Mouse (Mus musculus) v-Abl transformed pro-B cells (cell line): Measurements from ENCODE around the gene Pitpna.

Source experiments
- in situ Hi-C, 2 experiments: fragments of 400-800 bp; cut with MboI; formaldehyde crosslinking; loops; one replicate each; pipeline ENCODE4 v1.15.1; 2025; ENCODE audit not compliant: unreplicated experiment in 2 of 2

Pitpna gene

GRCm38 (mm10) chr11:75562840-75563239 is 25.1 kb upstream of the Pitpna start:
- in situ Hi-C loops = no loop called here

GRCm38 (mm10) chr11:75563851-75564548 is 23.9 kb upstream of the Pitpna start:
- in situ Hi-C loops = no loop called here

GRCm38 (mm10) chr11:75565849-75566248 is 22.0 kb upstream of the Pitpna start:
- in situ Hi-C loops = no loop called here

- in situ Hi-C loops = no loop called here
Measured at GRCm38 (mm10) chr11:75566276-75567196, 21.4 kb upstream of the Pitpna start.

- in situ Hi-C loops = no loop called here
Measured at GRCm38 (mm10) chr11:75567346-75568114, 20.4 kb upstream of the Pitpna start.

GRCm38 (mm10) chr11:75568115-75568511 is 19.8 kb upstream of the Pitpna start:
- in situ Hi-C loops = no loop called here

- in situ Hi-C loops = no loop called here
Measured at GRCm38 (mm10) chr11:75568962-75569361, 18.9 kb upstream of the Pitpna start.

GRCm38 (mm10) chr11:75570375-75571125 is 17.3 kb upstream of the Pitpna start:
- in situ Hi-C loops = loop anchor here (5.0 to 10.0 kb wide), 4 partner anchors 38 to 386 kb away; partner anchors contain the start of gene Slc43a2 (in 2 of the 2)

GRCm38 (mm10) chr11:75571126-75571990 is 16.5 kb upstream of the Pitpna start:
- in situ Hi-C loops = loop anchor here (5.0 to 10.0 kb wide), 4 partner anchors 39 to 387 kb away; partner anchors contain the start of gene Slc43a2 (in 2 of the 2)

- in situ Hi-C loops = loop anchor here (5.0 to 10.0 kb wide), 4 partner anchors 40 to 388 kb away; partner anchors contain the start of gene Slc43a2 (in 2 of the 2)
Measured at GRCm38 (mm10) chr11:75572301-75572791, 15.6 kb upstream of the Pitpna start.

- in situ Hi-C loops = loop anchor here (5.0 to 10.0 kb wide), 4 partner anchors 41 to 388 kb away; partner anchors contain the start of gene Slc43a2 (in 2 of the 2)
Measured at GRCm38 (mm10) chr11:75572854-75573650, 14.8 kb upstream of the Pitpna start.

- in situ Hi-C loops = loop anchor here (5.0 to 10.0 kb wide), 4 partner anchors 42 to 390 kb away; partner anchors contain the start of gene Slc43a2 (in 2 of the 2)
Measured at GRCm38 (mm10) chr11:75574378-75575123, 13.3 kb upstream of the Pitpna start.

GRCm38 (mm10) chr11:75575560-75576123 is 12.3 kb upstream of the Pitpna start:
- in situ Hi-C loops = loop anchor here (5.0 to 10.0 kb wide), 2 partner anchors 173 to 391 kb away; no protein-coding TSS in a partner anchor

- in situ Hi-C loops = loop anchor here (5.0 to 10.0 kb wide), 2 partner anchors 176 to 394 kb away; no protein-coding TSS in a partner anchor
Measured at GRCm38 (mm10) chr11:75578609-75579008, 9.3 kb upstream of the Pitpna start.

- in situ Hi-C loops = no loop called here
Measured at GRCm38 (mm10) chr11:75581495-75582149, 6.3 kb upstream of the Pitpna start.

- in situ Hi-C loops = no loop called here
Measured at GRCm38 (mm10) chr11:75583521-75583920, 4.4 kb upstream of the Pitpna start.
